Mouse (Mus musculus): ENCODE results near the gene Ybx3. TPM values are rescaled to one million over a fixed set of nuclear protein-coding genes. Genes with fewer than 3 reads are reported as not detected.

Ybx3 gene
- polyA plus RNA-seq, 1 experiment = 357 TPM

- H3K9me3 ChIP-seq (replicated peaks; ENCODE audit: control insufficient read depth, insufficient read depth, low read length, poor library complexity, severe bottlenecking) = no peaks in the 10 kb centered on the region
- no peaks in the 10 kb centered on the region for H3K4me1 ChIP-seq (ENCODE audit: control insufficient read depth, insufficient read depth, low read length)
- no peak overlapping the region for H3K4me3 ChIP-seq (ENCODE audit: low read depth, low read length)
- TF ChIP-seq POLR2A (IDR thresholded peaks at IDR 0.05; ENCODE audit: insufficient read depth, low read length) = no peak
- TF ChIP-seq EP300 (IDR thresholded peaks at IDR 0.05; ENCODE audit: insufficient read depth, low read depth, low read length) = no peak
- no peak for TF ChIP-seq CTCF (IDR thresholded peaks at IDR 0.05; ENCODE audit: low read depth, low read length)
- H3K27me3 ChIP-seq (ENCODE audit: control insufficient read depth, insufficient read depth, low read length, poor library complexity, severe bottlenecking) = no peaks in the 10 kb centered on the region
- no peak overlapping the region for H3K9ac ChIP-seq (ENCODE audit: low read depth, poor library complexity, severe bottlenecking)
- no peaks in the 10 kb centered on the region for H3K36me3 ChIP-seq (ENCODE audit: control insufficient read depth, insufficient read depth, low read length, poor library complexity, severe bottlenecking)
- no peak overlapping the region for H3K27ac ChIP-seq (ENCODE audit: insufficient read depth, low read length)
Measured at GRCm38 (mm10) chr6:131339309-131339708, 49.0 kb downstream of the Ybx3 start.

DNA sequence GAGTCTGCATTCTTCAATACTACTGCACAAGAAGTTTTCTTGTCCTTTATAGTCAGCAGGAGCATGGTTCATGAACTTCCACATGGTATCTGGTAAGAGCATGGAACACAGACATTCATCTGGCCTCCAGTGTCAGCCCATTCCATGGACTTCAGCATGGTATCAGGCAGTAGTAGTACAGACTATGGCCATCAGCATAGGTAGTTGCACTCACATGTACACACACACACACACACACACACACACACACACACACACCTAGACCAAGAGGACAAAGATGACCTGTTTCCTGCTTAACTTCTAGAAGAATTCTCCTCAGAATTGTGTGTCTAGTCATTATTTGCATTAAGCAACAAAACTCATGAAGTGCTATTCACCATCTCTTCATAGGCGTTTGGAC, 49.5 kb downstream of the Ybx3 start:
- no peak overlapping the region for H3K27ac ChIP-seq (ENCODE audit: insufficient read depth, low read length)
- H3K9ac ChIP-seq (ENCODE audit: low read depth, poor library complexity, severe bottlenecking) = no peak overlapping the region
- no peaks in the 10 kb centered on the region for H3K4me1 ChIP-seq (ENCODE audit: control insufficient read depth, insufficient read depth, low read length)
- TF ChIP-seq POLR2A (IDR thresholded peaks at IDR 0.05; ENCODE audit: insufficient read depth, low read length) = no peak
- TF ChIP-seq EP300 (IDR thresholded peaks at IDR 0.05; ENCODE audit: insufficient read depth, low read depth, low read length) = no peak
- no peak for TF ChIP-seq CTCF (IDR thresholded peaks at IDR 0.05; ENCODE audit: low read depth, low read length)
- no peaks in the 10 kb centered on the region for H3K9me3 ChIP-seq (replicated peaks; ENCODE audit: control insufficient read depth, insufficient read depth, low read length, poor library complexity, severe bottlenecking)
- H3K27me3 ChIP-seq (ENCODE audit: control insufficient read depth, insufficient read depth, low read length, poor library complexity, severe bottlenecking) = no peaks in the 10 kb centered on the region
- no peaks in the 10 kb centered on the region for H3K36me3 ChIP-seq (ENCODE audit: control insufficient read depth, insufficient read depth, low read length, poor library complexity, severe bottlenecking)
- no peak overlapping the region for H3K4me3 ChIP-seq (ENCODE audit: low read depth, low read length)

- no peaks in the 10 kb centered on the region for H3K27me3 ChIP-seq (ENCODE audit: control insufficient read depth, insufficient read depth, low read length, poor library complexity, severe bottlenecking)
- H3K9me3 ChIP-seq (replicated peaks; ENCODE audit: control insufficient read depth, insufficient read depth, low read length, poor library complexity, severe bottlenecking) = no peaks in the 10 kb centered on the region
- TF ChIP-seq EP300 (IDR thresholded peaks at IDR 0.05; ENCODE audit: insufficient read depth, low read depth, low read length) (no peak), POLR2A (IDR thresholded peaks at IDR 0.05; ENCODE audit: insufficient read depth, low read length) (no peak), CTCF (IDR thresholded peaks at IDR 0.05; ENCODE audit: low read depth, low read length) (no peak)
- no peaks in the 10 kb centered on the region for H3K4me1 ChIP-seq (ENCODE audit: control insufficient read depth, insufficient read depth, low read length)
- H3K9ac ChIP-seq (ENCODE audit: low read depth, poor library complexity, severe bottlenecking) = no peak overlapping the region
- no peak overlapping the region for H3K27ac ChIP-seq (ENCODE audit: insufficient read depth, low read length)
- H3K4me3 ChIP-seq (ENCODE audit: low read depth, low read length) = no peak overlapping the region
- no peaks in the 10 kb centered on the region for H3K36me3 ChIP-seq (ENCODE audit: control insufficient read depth, insufficient read depth, low read length, poor library complexity, severe bottlenecking)
Measured at GRCm38 (mm10) chr6:131327076-131327475, 61.2 kb downstream of the Ybx3 start.

DNA sequence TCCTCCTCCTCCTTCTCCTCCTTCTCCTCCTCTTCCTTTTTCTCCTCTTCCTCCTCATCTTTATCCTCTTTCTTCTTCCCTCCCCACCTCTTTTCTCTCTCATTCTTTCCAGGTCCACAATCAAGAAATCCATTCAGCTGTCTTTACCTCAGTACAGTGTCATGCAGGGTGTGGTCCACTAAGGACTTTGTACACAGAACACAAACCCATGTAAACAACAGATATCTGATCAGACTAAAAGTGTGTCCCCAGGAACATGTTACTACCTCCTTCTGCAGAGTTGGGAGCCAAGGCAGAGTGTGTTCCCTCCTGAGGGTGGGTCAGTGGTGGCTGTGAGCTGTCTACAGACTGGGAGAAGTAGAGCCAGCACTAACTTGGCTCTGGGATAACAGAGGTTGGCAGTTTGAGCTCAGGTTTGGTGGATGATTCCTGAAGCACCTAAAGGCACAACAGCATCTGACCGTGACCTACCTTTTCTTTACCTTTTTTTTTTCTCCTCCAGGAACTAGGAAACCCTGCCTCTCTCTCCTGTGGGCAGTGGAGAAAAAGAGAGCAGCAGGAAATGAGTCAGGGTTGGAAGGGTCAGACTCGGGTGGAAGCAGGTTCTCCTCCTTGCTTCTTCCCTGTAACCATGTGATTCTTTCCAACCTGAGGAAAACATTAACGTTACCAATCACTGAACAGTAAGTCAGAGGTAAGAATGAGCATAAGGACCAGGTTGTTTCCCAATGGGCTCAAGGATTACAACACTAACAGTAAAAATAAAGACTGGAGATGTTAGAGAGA, 66.2 kb downstream of the Ybx3 start:
- H3K27me3 ChIP-seq (ENCODE audit: control insufficient read depth, insufficient read depth, low read length, poor library complexity, severe bottlenecking) = no peaks in the 10 kb centered on the region
- H3K36me3 ChIP-seq (ENCODE audit: control insufficient read depth, insufficient read depth, low read length, poor library complexity, severe bottlenecking) = no peaks in the 10 kb centered on the region
- no peak overlapping the region for H3K27ac ChIP-seq (ENCODE audit: insufficient read depth, low read length)
- H3K4me1 ChIP-seq (ENCODE audit: control insufficient read depth, insufficient read depth, low read length) = no peaks in the 10 kb centered on the region
- no peak overlapping the region for H3K9ac ChIP-seq (ENCODE audit: low read depth, poor library complexity, severe bottlenecking)
- no peaks in the 10 kb centered on the region for H3K9me3 ChIP-seq (replicated peaks; ENCODE audit: control insufficient read depth, insufficient read depth, low read length, poor library complexity, severe bottlenecking)
- no peak overlapping the region for H3K4me3 ChIP-seq (ENCODE audit: low read depth, low read length)
- TF ChIP-seq EP300 (IDR thresholded peaks at IDR 0.05; ENCODE audit: insufficient read depth, low read depth, low read length) = no peak
- TF ChIP-seq POLR2A (IDR thresholded peaks at IDR 0.05; ENCODE audit: insufficient read depth, low read length) = no peak

GRCm38 (mm10) chr6:131316155-131317101, 71.8 kb downstream of the Ybx3 start:
- Histone ChIP-seq H3K4me3 (ENCODE audit: low read depth, low read length) (no peak overlapping the region), H3K27me3 (ENCODE audit: control insufficient read depth, insufficient read depth, low read length, poor library complexity, severe bottlenecking) (no peaks in the 10 kb centered on the region), H3K36me3 (ENCODE audit: control insufficient read depth, insufficient read depth, low read length, poor library complexity, severe bottlenecking) (no peaks in the 10 kb centered on the region), H3K4me1 (ENCODE audit: control insufficient read depth, insufficient read depth, low read length) (no peaks in the 10 kb centered on the region), H3K27ac (ENCODE audit: insufficient read depth, low read length) (no peak overlapping the region), H3K9ac (ENCODE audit: low read depth, poor library complexity, severe bottlenecking) (no peak overlapping the region), H3K9me3 (replicated peaks; ENCODE audit: control insufficient read depth, insufficient read depth, low read length, poor library complexity, severe bottlenecking) (no peaks in the 10 kb centered on the region)
- TF ChIP-seq POLR2A (IDR thresholded peaks at IDR 0.05; ENCODE audit: insufficient read depth, low read length) = no peak
- TF ChIP-seq EP300 (IDR thresholded peaks at IDR 0.05; ENCODE audit: insufficient read depth, low read depth, low read length) = no peak

Other genes with a start within 250 kb of the Ybx3 start
- gene Klra2, start 141.1 kb downstream of the Ybx3 start, polyA plus RNA-seq (2011; ENCODE audit: insufficient read depth, insufficient read length, low read depth, missing spikeins) = not detected in 2 replicates
- gene Magohb, start 95.2 kb downstream of the Ybx3 start, polyA plus RNA-seq (2011; ENCODE audit: insufficient read depth, insufficient read length, low read depth, missing spikeins) = 26.0 and 28.4 TPM in 2 replicates
- 0.41 TPM in 1 of 2 replicates, not detected in the other for gene Styk1, start 34.9 kb downstream of the Ybx3 start, polyA plus RNA-seq (2011; ENCODE audit: insufficient read depth, insufficient read length, low read depth, missing spikeins)
- gene 5430401F13Rik, start 97.9 kb upstream of the Ybx3 start, polyA plus RNA-seq (2011; ENCODE audit: insufficient read depth, insufficient read length, low read depth, missing spikeins) = not detected in 2 replicates
- gene Gm6619, start 97.9 kb upstream of the Ybx3 start, polyA plus RNA-seq (2011; ENCODE audit: insufficient read depth, insufficient read length, low read depth, missing spikeins) = not detected in 2 replicates
- not detected in 2 replicates for gene Tas2r130, start 242.4 kb upstream of the Ybx3 start, polyA plus RNA-seq (2011; ENCODE audit: insufficient read depth, insufficient read length, low read depth, missing spikeins)

Data from ES-Bruce4 (cell line).